ENCODE assay signal across 2 mouse cellular contexts in the genomic region with DNA sequence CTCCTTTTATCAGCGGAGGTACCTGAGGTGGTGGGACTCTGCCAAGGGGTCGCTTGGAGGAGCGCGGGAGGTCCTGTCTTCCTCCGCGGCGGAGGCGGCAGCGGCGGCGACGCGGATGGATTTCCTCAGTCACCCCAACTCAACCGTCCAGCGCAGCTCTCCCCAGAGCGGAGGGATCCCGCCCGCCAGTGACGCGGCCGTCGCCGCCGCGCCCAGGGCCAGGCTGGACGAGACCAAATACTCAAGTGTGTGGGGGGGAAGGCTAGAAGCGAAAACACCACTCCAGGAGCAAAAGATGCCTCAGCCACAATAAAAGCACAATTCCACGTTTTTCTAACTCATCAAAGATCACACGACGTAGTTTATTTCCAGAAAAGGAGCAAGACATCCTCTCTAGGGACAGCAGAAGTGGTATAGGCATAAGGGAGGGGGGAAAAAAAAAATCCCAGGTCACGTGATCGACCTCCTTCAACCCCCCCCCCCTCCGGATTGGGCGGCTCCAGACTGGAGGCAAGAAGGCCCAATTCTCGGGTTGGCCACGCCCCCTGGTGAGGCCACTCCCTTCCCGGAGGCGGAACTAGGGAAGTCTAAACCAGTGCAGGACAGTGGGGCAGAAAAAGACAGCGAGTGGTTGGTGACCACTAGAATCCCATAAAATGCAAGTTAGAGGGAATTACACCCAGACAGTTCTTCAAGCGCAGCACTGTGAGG.
TF ChIP-seq lines count a peak whose summit lies in the region.

A gene (minus strand): TSS at position 126 of the 711 bp plus-strand sequence.
A gene (minus strand): TSS at position 394 of the 711 bp plus-strand sequence.

TF ChIP-seq in C2C12, 6 proteins besides CTCF, POLR2A, EP300 and RAD21 (continued from another document):
- TF ChIP-seq FOSL1 (IDR thresholded peaks at IDR 0.05; ENCODE audit: insufficient read depth, low read length, poor library complexity, severe bottlenecking) (peak; percentile 7), MYOG (IDR thresholded peaks at IDR 0.05; ENCODE audit: control insufficient read depth, extremely low read depth, insufficient read length) (no peak)
TF ChIP-seq in C2C12: peak in this region for 2.

TF ChIP-seq in myocyte, 11 proteins besides CTCF, POLR2A, EP300 and RAD21 (continued from another document):
- TF ChIP-seq E2F4 (IDR thresholded peaks at IDR 0.05; ENCODE audit: insufficient read depth) (peak; percentile 61), REST (IDR thresholded peaks at IDR 0.05; ENCODE audit: insufficient read depth, insufficient read length) (no peak), MYOD1 (IDR thresholded peaks at IDR 0.05; ENCODE audit: control insufficient read depth in 1 of 3, insufficient read length in 2 of 3, low read depth in 2 of 3) (peak in 1 of 3 experiments; percentile 40), USF1 (IDR thresholded peaks at IDR 0.05; ENCODE audit: low read depth) (peak; percentile 91), MAX (IDR thresholded peaks at IDR 0.05; ENCODE audit: low read depth) (no peak)
